Comparison of ENCODE assay signal across 8 mouse cellular contexts in genomic region chr10:19850544-19850997, GRCm38 (mm10). TPM values are rescaled to one million over a fixed set of nuclear protein-coding genes. Genes with fewer than 3 reads are reported as not detected.
DNase-seq lines count a peak whose midpoint lies in the region; TF ChIP-seq lines count a peak whose summit lies in the region.

No protein-coding gene starts in this region.

- no peak for TF ChIP-seq CTCF in layer of hippocampus, adult 2 months (conservative IDR thresholded peaks at IDR 0.05)
- TF ChIP-seq CTCF in embryonic fibroblast, embryonic 13.5 days (IDR thresholded peaks at IDR 0.05; ENCODE audit: borderline replicate concordance, insufficient read depth, low read length) = no peak

- peak overlapping the region; percentile 52 for H3K4me3 ChIP-seq in layer of hippocampus, adult 2 months
- H3K4me3 ChIP-seq in embryonic fibroblast, embryonic 13.5 days (ENCODE audit: insufficient read depth, low read length) = peak overlapping the region; percentile 35

- H3K4me1 ChIP-seq in embryonic fibroblast, embryonic 13.5 days (ENCODE audit: control insufficient read depth, insufficient read depth, low read length) = peaks cover 2% of the 10 kb centered on the region

- no peak for TF ChIP-seq POLR2A in embryonic fibroblast, embryonic 13.5 days (IDR thresholded peaks at IDR 0.05; ENCODE audit: low read depth, low read length)

- no peak for DNase-seq in layer of hippocampus, adult 2 months (ENCODE audit: low spot score in 2 of 2)
- DNase-seq in layer of hippocampus, adult 18-20 months (ENCODE audit: low spot score in 2 of 2) = no peak
- DNase-seq in adrenal gland, postnatal 10 days = peak; percentile 41
- DNase-seq in induced T-regulatory cell, adult 2 months (ENCODE audit: low read depth) = peak; percentile 64
- peak; percentile 7 for DNase-seq in lung, postnatal 14 days
- DNase-seq in testis, postnatal 14 days (ENCODE audit: low spot score) = peak; percentile 7
- DNase-seq in urinary bladder, postnatal 36 days (ENCODE audit: low spot score in 2 of 2) = no peak

- H3K27ac ChIP-seq in layer of hippocampus, adult 2 months = no peak overlapping the region
- no peak overlapping the region for H3K27ac ChIP-seq in embryonic fibroblast, embryonic 13.5 days (ENCODE audit: insufficient read depth, low read length)

RNA-seq across cellular contexts. Expression of gene Slc35d3, which starts 0.7 kb away (rescaled TPM):
- under 1 TPM; 0.31 to 0.52 TPM for total RNA-seq in layer of hippocampus, adult 2 months (2021)
- total RNA-seq in layer of hippocampus, adult 18-20 months (2021) = under 1 TPM; 0.56 to 0.57 TPM
- total RNA-seq in adrenal gland, postnatal 10 days (2021) = 10 to 100 TPM; 10.2 to 11.7 TPM
- 1.4 and 1.5 TPM in 2 replicates for polyA plus RNA-seq in embryonic fibroblast, embryonic 13.5 days (2011; ENCODE audit: insufficient read length, low read depth, missing spikeins)

RNA-seq across cellular contexts. Expression of gene Pex7, which starts 56.9 kb away (rescaled TPM):
- 10 to 100 TPM; 19.3 to 22.0 TPM for total RNA-seq in layer of hippocampus, adult 2 months (2021)
- 10 to 100 TPM; 22.8 to 23.2 TPM for total RNA-seq in layer of hippocampus, adult 18-20 months (2021)
- total RNA-seq in adrenal gland, postnatal 10 days (2021) = 10 to 100 TPM; 42.5 to 47.8 TPM
- 13.6 and 19.7 TPM in 2 replicates for polyA plus RNA-seq in embryonic fibroblast, embryonic 13.5 days (2011; ENCODE audit: insufficient read length, low read depth, missing spikeins)

Comparison
In these comparisons a context has a peak if more than half of its experiments do, and no peak if none do; other contexts are left out.
1. DNase-seq: peak in adrenal gland, postnatal 10 days (single experiment), induced T-regulatory cell, adult 2 months (single experiment), lung, postnatal 14 days (single experiment) and testis, postnatal 14 days (single experiment); none in layer of hippocampus, adult 2 months (0 of 2), layer of hippocampus, adult 18-20 months (0 of 2) and urinary bladder, postnatal 36 days (0 of 2).
2. RNA of gene Slc35d3, which starts 0.7 kb away (total RNA-seq): 10.2 to 11.7 TPM in adrenal gland, postnatal 10 days; 0.56 to 0.57 TPM in layer of hippocampus, adult 18-20 months and 0.31 to 0.52 TPM in layer of hippocampus, adult 2 months; every median in the first group is over 4 times any median in the second.